Mouse (Mus musculus): Measurements from ENCODE around the gene Borcs7. TPM values are rescaled to one million over a fixed set of nuclear protein-coding genes. Genes with fewer than 3 reads are reported as not detected.

Gene Borcs7
- polyA plus RNA-seq, 1 experiment from 2014 or later = 6.6 TPM

GRCm38 (mm10) chr19:46696482-46696881 lies 6.8 kb downstream of the Borcs7 start:
- H3K4me2 ChIP-seq = no peak overlapping the region
- H3K4me1 ChIP-seq (replicated peaks) = peaks cover 2% of the 10 kb centered on the region; the same call in 1 of the 2 replicates
- no peak overlapping the region for H3K9ac ChIP-seq
- H3K36me3 ChIP-seq = 0 out of 2 replicates have a peak, but pooled peaks cover 8% of the 10 kb centered on the region
- 83% methylated on average over 8 of the region's 8 CpGs for WGBS (ENCODE audit: insufficient replicate concordance)
- no peak overlapping the region for H3K4me3 ChIP-seq (replicated peaks)
- no peaks in the 10 kb centered on the region for H3K9me3 ChIP-seq (replicated peaks)
- H3K27me3 ChIP-seq = no peaks in the 10 kb centered on the region
- DNase-seq (no peak), ATAC-seq (ENCODE audit: low read depth) (no peak)
- no peak overlapping the region for H3K27ac ChIP-seq

DNA sequence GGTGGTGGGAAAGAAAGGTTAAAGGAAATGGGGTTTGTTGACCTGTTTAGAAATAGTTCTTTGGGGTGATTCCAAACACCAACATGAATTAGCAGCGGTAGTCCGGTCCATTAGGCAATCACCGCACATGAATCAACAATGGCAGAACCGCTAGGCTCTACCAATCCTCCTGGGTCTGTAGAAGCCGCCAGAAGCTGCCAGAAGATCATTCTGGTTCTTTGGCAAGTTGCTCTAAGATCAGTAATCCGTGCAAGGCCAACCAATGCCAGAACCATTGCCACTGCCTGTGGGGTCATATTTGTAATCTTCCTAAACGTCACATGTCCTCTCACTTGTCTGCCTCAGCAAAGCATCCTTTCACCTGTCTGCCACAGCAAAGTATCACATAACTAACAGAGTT lies 7.2 kb downstream of the Borcs7 start:
- Histone ChIP-seq H3K4me2 (no peak overlapping the region), H3K4me1 (replicated peaks) (peaks cover 2% of the 10 kb centered on the region; the same call in 1 of the 2 replicates), H3K4me3 (replicated peaks) (no peak overlapping the region), H3K9ac (no peak overlapping the region), H3K36me3 (0 out of 2 replicates have a peak, but pooled peaks cover 8% of the 10 kb centered on the region), H3K27me3 (no peaks in the 10 kb centered on the region), H3K27ac (no peak overlapping the region), H3K9me3 (replicated peaks) (no peaks in the 10 kb centered on the region)
- no peak for DNase-seq
- ATAC-seq (ENCODE audit: low read depth) = no peak
- 85% methylated on average over 7 of the region's 7 CpGs for WGBS (ENCODE audit: insufficient replicate concordance)

DNA sequence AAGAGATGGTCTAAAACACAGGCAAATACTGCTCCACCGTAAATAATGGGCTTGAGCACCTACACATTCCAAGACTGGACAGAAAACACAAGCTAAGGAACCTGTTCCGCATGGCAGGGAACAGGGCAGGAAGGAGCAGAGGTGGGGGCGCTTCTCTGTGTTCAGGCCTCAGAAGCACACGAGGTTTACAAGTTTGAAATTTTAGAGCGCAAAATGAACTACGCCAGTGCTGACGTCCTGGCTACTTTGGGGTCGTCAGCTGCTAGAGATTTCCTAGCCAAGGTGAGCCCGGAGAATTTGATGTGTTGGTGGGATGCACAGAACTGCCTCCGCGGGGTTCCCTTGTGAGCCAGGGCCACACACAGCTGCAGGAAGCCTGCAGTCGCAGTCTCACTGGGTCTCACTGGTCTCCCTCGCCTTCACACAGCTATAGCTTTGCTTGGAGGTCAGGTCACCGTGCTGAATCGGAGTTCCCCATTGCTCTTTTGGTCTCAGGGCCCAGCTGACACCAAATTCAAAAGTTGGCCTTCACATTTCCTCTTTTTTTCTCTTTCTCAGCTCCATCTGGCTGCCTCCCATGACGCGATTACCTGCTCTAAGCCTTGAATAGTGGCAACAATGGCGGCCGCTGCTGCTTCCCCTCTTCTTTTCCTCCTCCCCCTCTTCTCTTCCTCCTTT lies 8.3 kb downstream of the Borcs7 start:
- Histone ChIP-seq H3K9me3 (replicated peaks) (no peaks in the 10 kb centered on the region), H3K27me3 (no peaks in the 10 kb centered on the region), H3K4me3 (replicated peaks) (no peak overlapping the region), H3K4me1 (replicated peaks) (peaks cover 2% of the 10 kb centered on the region; the same call in 1 of the 2 replicates), H3K9ac (no peak overlapping the region), H3K27ac (no peak overlapping the region), H3K4me2 (no peak overlapping the region), H3K36me3 (peaks cover 8% of the 10 kb centered on the region; the same call in 1 of the 2 replicates)
- ATAC-seq (ENCODE audit: low read depth) (no peak), DNase-seq (no peak)
- WGBS (ENCODE audit: insufficient replicate concordance) = 49% methylated on average over 19 of the region's 19 CpGs

- no peak for DNase-seq
- no peak overlapping the region for H3K4me2 ChIP-seq
- peaks cover 2% of the 10 kb centered on the region; the same call in 1 of the 2 replicates for H3K4me1 ChIP-seq (replicated peaks)
- H3K9me3 ChIP-seq (replicated peaks) = no peaks in the 10 kb centered on the region
- H3K27ac ChIP-seq = no peak overlapping the region
- H3K27me3 ChIP-seq = 0 out of 2 replicates have a peak, but pooled peaks cover 8% of the 10 kb centered on the region
- H3K36me3 ChIP-seq = peaks cover 8% of the 10 kb centered on the region; the same call in 1 of the 2 replicates
- H3K4me3 ChIP-seq (replicated peaks) = no peak overlapping the region
- no peak overlapping the region for H3K9ac ChIP-seq
- no peak for ATAC-seq (ENCODE audit: low read depth)
- 47% methylated on average over 10 of the region's 10 CpGs for WGBS (ENCODE audit: insufficient replicate concordance)
These were observed 9.3 kb downstream of the Borcs7 start for GRCm38 (mm10) chr19:46699011-46699481.

DNA sequence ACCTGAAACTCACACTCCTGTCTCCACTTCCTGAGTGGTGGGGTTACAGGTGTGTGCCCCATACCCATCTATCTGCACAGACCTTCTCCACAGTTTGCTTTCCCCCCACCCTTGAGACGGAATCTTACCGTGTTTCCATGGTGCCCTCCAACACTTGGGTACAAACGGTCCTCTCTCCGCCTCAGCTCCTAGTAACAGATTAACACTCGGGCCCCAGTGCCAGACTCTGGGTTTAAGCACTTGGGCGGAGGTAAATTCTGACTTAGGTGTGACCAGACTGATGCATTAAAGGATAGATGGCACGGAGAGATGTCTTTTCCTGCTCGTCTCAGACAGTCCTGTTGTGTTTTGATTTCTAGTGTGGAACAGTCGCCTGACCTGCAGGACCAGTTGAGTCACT lies 11.4 kb downstream of the Borcs7 start:
- no peak overlapping the region for H3K27ac ChIP-seq
- H3K4me1 ChIP-seq (replicated peaks) = peaks cover 8% of the 10 kb centered on the region
- H3K36me3 ChIP-seq = peaks cover 3% of the 10 kb centered on the region; the same call in 1 of the 2 replicates
- DNase-seq (no peak), ATAC-seq (ENCODE audit: low read depth) (no peak)
- no peak overlapping the region for H3K4me2 ChIP-seq
- no peak overlapping the region for H3K4me3 ChIP-seq (replicated peaks)
- no peaks in the 10 kb centered on the region for H3K9me3 ChIP-seq (replicated peaks)
- peaks cover 13% of the 10 kb centered on the region for H3K27me3 ChIP-seq
- 68% methylated on average over 9 of the region's 9 CpGs for WGBS (ENCODE audit: insufficient replicate concordance)
- H3K9ac ChIP-seq = no peak overlapping the region

GRCm38 (mm10) chr19:46705779-46706495 lies 16.2 kb downstream of the Borcs7 start:
- H3K36me3 ChIP-seq = peaks cover 6% of the 10 kb centered on the region; the same call in 1 of the 2 replicates
- H3K4me3 ChIP-seq (replicated peaks) = no peak overlapping the region
- H3K27me3 ChIP-seq = peaks cover 13% of the 10 kb centered on the region
- no peaks in the 10 kb centered on the region for H3K9me3 ChIP-seq (replicated peaks)
- peaks cover 29% of the 10 kb centered on the region for H3K4me1 ChIP-seq (replicated peaks)
- ATAC-seq (ENCODE audit: low read depth) = no peak
- no peak overlapping the region for H3K4me2 ChIP-seq
- no peak overlapping the region for H3K27ac ChIP-seq
- no peak overlapping the region for H3K9ac ChIP-seq
- WGBS (ENCODE audit: insufficient replicate concordance) = 16% methylated on average over 7 of the region's 7 CpGs
- no peak for DNase-seq

DNA sequence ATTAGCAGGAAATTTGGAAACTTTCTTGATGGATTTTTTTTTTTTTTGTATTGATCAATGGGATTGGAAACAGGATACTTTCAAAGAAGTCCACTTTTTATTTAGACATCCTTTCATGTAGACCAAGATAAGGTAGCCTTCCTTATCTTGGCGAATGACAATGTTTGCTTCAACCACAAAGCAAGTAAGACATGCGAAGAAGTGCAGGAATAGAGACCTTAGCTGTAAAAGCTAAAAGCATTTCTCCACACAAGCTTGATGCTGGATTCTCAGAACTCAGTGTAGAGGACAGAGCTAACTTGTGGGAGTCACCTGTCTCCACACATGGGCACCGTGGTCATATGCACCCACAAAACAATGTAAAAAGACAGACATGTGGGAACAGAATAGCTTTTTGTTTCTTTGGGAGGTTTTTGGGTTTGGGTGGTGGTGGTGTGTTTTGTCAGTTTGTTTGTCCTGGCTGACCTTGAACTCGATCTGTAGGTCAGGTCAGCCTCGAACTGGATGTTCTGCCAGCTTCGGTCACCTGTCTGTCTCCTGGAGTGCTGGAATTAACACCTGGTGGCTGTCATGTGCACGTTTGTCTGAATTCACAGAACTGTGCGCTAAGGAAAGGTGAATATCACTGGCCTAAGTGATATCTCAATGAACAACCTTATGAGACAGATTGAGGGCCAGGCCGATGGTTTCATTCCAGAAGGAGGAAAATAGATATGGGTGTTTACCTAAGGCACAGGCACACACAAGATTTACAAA lies 17.0 kb downstream of the Borcs7 start:
- Histone ChIP-seq H3K9me3 (replicated peaks) (no peaks in the 10 kb centered on the region), H3K27me3 (peaks cover 13% of the 10 kb centered on the region), H3K27ac (no peak overlapping the region), H3K36me3 (peaks cover 6% of the 10 kb centered on the region; the same call in 1 of the 2 replicates), H3K9ac (peak overlapping the region; percentile 68), H3K4me1 (replicated peaks) (peaks cover 29% of the 10 kb centered on the region), H3K4me3 (replicated peaks) (peak overlapping the region; percentile 68), H3K4me2 (peak overlapping the region; percentile 78)
- no peak for DNase-seq
- 42% methylated on average over 9 of the region's 9 CpGs for WGBS (ENCODE audit: insufficient replicate concordance)
- no peak; the same call in 1 of the 2 replicates for ATAC-seq (ENCODE audit: low read depth)

- peak; percentile 58 for DNase-seq
- H3K4me3 ChIP-seq (replicated peaks) = peak within 1 kb of the TSS; percentile 68
- H3K9ac ChIP-seq = peak within 1 kb of the TSS; percentile 68
- peaks cover 6% of the 10 kb centered on the region; the same call in 1 of the 2 replicates for H3K36me3 ChIP-seq
- H3K4me2 ChIP-seq = peak within 1 kb of the TSS; percentile 78
- H3K27me3 ChIP-seq = peaks cover 13% of the 10 kb centered on the region
- peak within 1 kb of the TSS; percentile 43 for H3K27ac ChIP-seq
- peak; percentile 77 for ATAC-seq (ENCODE audit: low read depth)
- 12% methylated on average over 31 of the region's 31 CpGs for WGBS (ENCODE audit: insufficient replicate concordance)
- peaks cover 29% of the 10 kb centered on the region for H3K4me1 ChIP-seq (replicated peaks)
- H3K9me3 ChIP-seq (replicated peaks) = no peaks in the 10 kb centered on the region
These were observed 17.8 kb downstream of the Borcs7 start, which contains the start of gene As3mt for GRCm38 (mm10) chr19:46707296-46708151. As3mt (plus strand) TSS chr19:46707458.

DNA sequence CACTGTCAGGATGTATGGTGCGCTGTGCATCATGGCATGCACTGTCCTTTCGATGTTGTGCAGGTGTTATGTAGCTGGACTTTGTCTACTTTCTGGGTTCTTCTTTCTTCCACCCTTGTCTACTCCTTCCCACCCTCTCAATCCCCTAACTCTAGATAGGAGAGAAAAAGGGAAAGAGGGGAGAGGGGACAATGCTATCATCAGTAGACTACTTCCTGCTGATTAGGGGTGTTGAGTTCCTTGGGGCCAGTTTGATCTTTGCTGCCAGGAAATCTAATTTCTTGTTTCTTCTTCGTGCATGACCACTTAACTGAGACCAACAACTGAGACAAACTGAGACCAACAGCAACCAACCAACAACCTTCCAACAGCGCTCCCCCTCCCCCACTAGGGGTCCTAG lies 20.9 kb downstream of the Borcs7 start:
- DNase-seq (no peak), ATAC-seq (ENCODE audit: low read depth) (no peak)
- Histone ChIP-seq H3K4me1 (replicated peaks) (peaks cover 27% of the 10 kb centered on the region), H3K27me3 (no peaks in the 10 kb centered on the region), H3K4me2 (no peak overlapping the region), H3K36me3 (peaks cover 6% of the 10 kb centered on the region; the same call in 1 of the 2 replicates), H3K4me3 (replicated peaks) (no peak overlapping the region), H3K9me3 (replicated peaks) (no peaks in the 10 kb centered on the region), H3K27ac (no peak overlapping the region), H3K9ac (no peak overlapping the region)
- WGBS (ENCODE audit: insufficient replicate concordance) = 65% methylated on average over 4 of the region's 4 CpGs

- ATAC-seq (ENCODE audit: low read depth) = no peak
These were observed 24.5 kb downstream of the Borcs7 start for GRCm38 (mm10) chr19:46714234-46714633.

More at GRCm38 (mm10) chr19:46714234-46714633, 24.5 kb downstream of the Borcs7 start:
- 74% methylated on average over 8 of the region's 8 CpGs for WGBS (ENCODE audit: insufficient replicate concordance)
- no peaks in the 10 kb centered on the region for H3K27me3 ChIP-seq
- DNase-seq = no peak
- no peak overlapping the region for H3K9ac ChIP-seq
- peaks cover 14% of the 10 kb centered on the region for H3K36me3 ChIP-seq
- no peaks in the 10 kb centered on the region for H3K9me3 ChIP-seq (replicated peaks)
- no peak overlapping the region for H3K27ac ChIP-seq
- H3K4me2 ChIP-seq = no peak overlapping the region
- H3K4me1 ChIP-seq (replicated peaks) = no peaks in the 10 kb centered on the region; the same call in 1 of the 2 replicates
- no peak overlapping the region for H3K4me3 ChIP-seq (replicated peaks)

Data from liver, embryonic 13.5 days (tissue).